Mouse (Mus musculus) urinary bladder, postnatal 14 days (tissue): ENCODE data around the gene Tmem161a.

Source experiments
- DNase-seq: peaks from one replicate; pipeline ENCODE4 v3.0.0; 2021; ENCODE audit warnings: low spot score

Gene Tmem161a

DNA sequence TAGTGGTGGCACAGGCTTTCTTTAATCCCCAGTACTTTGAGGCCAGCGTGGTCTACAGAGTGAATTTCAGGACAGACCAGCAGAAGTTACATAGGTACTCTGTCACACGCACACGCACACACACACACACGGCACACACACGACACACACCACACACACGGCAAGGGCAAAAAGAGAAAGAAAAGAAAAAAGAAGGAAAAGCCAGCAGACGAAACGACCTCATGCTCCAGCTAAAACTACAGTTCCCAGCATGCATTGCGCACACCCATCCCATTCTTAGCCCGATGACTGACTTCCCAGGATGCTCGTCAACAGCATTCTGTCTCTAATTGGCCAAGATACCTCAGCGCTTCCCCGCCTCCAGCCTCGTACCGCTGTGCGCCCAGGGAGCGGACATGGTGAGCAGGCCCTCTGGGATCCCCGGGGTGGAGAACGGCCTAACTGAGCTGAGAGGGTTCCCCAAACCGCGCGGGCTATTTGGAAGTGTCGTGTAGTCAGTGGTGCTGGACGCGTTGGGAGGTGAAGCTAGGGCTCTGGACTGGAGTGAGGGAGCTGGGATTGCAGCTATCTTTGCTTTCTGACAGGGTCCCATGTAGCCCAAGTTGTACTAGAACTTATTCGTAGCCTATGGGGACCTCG is at the start of gene Tmem161a:
TSS of gene Tmem161a (plus strand) at position 314 of the 639 bp plus-strand sequence.
- peak; percentile 91 for DNase-seq

DNA sequence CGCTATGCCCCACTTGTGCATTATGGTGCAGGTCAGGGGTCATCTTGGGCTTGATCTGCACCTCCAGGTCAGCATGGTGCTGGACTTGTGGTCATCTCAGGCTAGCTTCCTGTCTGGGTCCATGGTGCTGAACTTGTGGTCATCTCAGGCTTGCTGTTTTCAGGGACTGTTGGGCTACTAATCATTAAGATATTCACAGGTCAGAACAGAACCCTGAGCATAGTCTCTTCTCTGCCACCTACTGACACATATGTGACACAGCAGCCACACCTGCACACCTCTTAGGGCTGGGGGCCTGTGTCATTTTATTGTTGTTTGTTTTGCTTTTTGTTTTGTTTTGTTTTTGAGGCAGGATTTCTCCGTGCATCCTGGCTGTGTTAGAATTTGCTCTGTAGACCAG is 49.3 kb upstream of the Tmem161a start:
- no peak for DNase-seq

DNA sequence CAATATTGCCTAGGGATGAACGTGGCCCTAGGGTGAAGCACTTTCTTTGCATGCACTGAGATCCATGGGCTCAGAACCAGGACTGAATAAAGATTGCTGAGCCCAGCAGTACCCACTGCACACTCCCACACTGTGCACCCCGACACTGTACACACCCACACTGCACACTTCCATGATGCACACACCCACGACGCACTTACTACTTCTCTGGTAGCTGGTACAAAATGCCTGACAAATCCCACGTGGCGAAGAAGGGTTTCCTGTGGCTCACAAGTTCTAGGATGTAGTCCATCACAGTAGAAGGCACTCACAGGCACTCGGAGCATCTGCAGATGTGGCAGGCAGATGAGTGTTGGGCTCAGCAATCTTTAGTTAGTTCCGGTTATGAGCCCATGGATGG is 47.2 kb upstream of the Tmem161a start:
- no peak for DNase-seq

DNA sequence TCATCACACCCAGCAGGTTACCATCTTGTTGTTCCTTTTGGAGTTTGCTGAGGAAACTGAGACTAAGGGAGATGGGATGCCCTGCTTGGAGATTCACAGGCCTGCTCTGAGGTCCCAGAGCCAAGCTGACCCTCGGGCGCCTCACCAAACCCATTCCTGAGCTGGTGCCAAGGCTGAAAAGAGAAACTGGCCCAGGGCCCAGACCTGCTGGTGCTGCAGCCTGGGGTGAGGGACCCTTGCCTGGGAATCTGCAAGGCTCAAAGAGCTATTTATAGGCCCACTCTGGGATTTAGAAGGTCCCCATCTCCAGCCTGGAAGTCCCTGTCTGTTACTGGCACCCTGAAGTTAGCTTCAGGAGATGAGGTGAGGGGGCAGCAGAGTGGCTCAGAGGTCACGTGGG is 43.7 kb upstream of the Tmem161a start:
- peak; percentile 30 for DNase-seq

DNA sequence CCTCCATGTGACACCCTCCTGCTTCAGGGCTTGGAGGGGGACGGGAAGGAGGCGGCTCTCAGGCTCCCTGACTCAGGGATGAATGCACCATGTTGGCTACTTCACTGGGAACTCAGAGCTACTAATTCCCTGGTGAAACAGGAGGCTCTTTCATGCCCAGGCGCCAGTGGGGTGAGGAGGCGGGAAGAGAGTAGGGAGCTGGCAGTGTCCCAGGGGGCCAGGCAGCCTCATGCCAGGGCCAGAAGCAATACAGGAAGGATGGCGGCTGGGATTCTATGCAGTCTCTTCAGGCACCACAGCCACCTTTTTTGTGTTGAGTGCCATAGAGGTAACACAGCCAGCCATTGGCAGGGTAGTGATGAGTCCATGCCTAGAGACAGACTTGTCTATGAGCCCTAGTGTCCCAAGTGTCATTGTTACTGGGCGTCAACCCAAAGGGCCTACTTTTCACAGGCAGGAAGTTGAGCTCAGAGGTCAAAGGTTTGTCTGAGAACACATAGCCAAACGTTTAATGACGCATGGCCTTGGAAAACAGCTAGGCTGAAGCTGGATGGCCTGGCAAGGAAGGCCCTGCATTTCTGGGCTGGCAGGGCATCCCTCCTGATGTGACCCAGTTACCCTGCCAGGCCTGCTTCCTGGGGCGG is 42.7 kb upstream of the Tmem161a start:
- DNase-seq, result peak; percentile 12

DNA sequence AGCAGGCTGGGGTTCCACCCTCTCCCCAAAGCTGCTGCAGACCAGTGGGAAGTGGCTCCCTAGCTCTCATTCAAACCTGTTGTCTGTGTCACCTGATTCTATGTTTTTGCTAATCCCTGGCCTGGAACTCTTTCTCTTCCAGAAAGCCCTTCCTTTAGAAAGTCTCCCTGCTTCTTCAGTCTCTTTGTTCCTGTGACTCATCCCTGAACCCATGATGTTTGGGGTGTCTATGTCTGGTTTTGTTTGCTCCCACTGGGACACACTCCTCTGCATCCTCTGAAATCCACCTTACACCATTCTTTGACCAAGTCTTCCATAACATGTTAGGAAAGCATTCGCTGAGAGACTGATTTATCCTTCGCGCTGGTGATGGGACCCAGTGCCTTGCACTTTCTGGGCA is 42.1 kb upstream of the Tmem161a start:
- no peak for DNase-seq

DNA sequence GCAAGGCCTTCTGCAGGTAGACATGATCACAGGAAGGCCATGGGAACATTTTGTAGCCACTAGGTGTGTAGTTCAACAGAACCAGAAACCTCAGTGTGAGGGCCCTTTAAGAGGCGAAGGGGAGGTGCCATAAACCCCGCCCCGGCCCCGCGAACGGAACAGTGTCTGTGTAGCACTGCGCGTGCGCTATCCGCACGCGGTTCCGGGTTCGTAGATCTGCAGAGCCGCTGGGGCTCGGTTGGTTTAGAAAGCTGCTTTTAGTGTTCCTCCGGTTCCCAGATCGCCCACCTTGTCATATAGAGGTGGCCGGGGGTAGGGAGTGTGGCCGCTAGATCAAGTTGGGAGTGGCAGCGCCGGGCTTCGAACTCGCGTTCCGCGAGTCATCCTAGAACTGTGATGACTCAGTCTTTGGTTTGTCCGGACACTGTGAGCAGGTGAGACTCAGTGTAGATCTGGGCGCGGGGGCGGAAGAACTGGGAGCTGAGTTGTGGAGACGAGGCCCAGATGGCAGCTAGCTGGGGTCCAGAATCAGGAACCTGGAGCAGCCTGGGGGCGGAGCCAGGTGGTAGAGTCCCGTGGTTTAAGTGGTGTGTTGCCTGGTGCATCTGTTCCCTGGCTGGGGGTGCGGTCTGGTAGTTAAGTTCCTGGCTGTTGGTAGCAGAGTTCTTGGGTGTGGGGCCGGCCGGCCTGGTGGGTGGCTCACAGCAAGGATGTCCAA is 40.8 kb upstream of the Tmem161a start, which contains the start of gene Nr2c2ap:
TSS of gene Nr2c2ap (plus strand) at position 168 of the 718 bp plus-strand sequence.
- DNase-seq, result peak; percentile 85

DNA sequence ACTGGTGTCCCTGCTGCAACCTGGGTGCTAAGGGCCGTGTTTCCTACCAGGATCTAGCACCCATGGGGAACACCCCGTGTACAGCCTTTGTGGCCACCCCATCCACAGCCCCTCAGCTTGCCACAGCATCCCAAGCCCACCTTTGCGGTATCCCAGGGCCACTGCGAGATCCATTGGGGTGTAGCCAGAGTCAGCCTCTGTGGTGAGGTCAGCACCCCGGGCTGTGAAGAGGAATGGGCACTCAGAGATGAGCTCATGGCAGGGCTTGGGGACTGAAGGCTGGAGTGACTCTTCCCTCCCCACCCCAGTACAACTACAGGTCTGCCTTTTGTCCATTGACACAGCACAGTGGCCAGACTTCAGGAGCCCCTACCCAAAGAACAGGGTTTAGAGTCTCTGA is 38.1 kb upstream of the Tmem161a start:
- no peak for DNase-seq

DNA sequence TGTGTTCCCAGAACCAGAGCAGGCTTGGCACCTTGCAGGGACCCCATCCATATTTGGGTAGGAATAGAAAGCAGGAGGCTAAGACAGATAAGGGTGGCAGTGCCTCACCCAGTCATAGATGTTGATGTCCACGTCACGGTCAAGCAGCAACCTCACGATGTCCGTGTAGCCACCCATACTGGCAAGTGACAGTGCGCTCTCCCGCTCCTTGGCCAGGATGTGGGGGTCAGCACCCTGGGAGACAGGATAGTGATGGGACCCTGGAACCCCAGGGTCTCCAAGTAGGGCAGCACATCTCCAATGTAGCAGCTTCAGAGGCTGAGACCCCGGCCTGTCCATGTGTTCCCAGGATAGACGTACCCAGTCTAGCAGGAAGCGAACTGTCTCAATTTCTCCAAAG is 37.2 kb upstream of the Tmem161a start:
- DNase-seq, result no peak

DNA sequence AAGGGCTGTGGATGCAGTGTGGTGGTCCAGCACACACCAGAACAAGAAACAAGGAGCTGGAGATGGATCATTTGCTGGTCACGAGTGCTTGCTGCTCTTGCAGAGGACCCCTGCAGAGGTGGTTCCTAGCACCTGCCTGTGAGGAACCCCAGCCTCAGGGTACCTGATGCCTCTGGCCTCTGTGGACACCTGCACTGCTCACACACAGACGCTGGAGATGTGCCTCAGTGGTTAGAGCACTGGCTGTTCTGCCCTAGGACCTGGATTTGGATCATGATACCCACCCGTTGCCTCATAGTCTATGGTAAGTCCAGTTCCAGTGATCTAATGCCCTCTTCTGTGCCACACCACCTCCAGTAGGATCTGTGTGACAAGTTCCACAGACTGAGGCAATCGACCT is 35.6 kb upstream of the Tmem161a start:
- no peak for DNase-seq

DNA sequence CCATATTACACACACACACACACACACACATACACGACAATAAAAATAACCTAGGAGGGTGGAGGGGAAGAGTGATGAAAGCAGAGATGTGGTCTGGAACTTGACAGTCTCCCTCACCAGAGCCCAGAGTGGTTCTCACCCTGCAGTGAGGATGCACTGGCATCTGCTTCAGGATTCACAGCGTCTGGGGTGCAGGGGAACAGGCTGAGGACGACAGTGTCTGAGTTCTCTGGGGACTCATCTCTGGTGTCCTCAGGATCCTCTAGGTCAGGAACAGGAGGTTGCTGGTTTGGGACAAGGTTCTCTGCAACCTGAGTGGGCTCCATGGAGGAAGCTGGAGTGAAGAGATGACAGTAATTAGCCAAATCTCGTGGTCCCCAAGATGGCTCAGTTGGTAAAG is 34.3 kb upstream of the Tmem161a start:
- no peak for DNase-seq

DNA sequence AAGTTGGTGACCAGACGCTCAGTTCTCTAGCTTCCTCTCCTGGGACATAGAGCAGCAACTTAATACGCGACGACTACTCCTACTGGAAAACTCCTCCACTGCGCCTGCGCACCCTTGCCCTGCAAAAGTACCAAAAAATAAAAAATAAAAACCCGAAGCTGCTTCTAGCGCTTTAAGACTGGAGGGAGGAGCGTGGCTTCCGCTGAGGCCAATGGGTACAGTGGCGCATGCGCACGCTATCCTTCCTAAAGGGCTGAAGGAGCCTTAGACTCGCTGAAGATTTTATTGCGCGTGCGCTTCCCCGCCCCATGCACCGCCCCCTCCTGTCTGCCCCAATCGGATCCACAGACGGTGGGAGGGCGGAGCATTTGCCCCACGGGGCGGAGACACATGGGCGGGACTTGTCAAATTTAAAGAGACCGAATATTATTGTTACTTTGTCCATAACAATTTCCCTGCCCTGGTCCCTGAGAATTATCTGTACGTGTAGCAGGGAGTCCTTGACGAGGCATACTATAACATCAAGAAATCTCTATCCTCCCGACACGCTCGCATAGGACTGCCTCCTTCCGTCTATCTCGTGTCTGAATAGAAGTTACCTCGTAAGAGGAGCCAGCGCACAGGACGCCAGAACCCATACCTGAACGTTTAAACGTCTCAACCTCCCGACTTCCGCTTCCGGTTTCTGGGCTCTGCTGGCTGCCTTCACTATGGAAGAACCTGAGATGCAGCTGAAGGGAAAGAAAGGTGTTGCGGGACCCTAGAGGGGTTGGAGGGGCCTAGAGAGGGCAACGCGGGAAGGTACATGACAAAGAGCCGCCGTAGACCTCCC is 32.9 kb upstream of the Tmem161a start, which contains the start of the genes Rfxank, Borcs8 and Mef2b:
TSS of gene Rfxank (minus strand) at position 129 of the 832 bp plus-strand sequence.
TSS of gene Borcs8 (plus strand) at position 474 of the 832 bp plus-strand sequence.
TSS of gene Mef2b (plus strand) at position 686 of the 832 bp plus-strand sequence.
- DNase-seq, result peak; percentile 99

DNA sequence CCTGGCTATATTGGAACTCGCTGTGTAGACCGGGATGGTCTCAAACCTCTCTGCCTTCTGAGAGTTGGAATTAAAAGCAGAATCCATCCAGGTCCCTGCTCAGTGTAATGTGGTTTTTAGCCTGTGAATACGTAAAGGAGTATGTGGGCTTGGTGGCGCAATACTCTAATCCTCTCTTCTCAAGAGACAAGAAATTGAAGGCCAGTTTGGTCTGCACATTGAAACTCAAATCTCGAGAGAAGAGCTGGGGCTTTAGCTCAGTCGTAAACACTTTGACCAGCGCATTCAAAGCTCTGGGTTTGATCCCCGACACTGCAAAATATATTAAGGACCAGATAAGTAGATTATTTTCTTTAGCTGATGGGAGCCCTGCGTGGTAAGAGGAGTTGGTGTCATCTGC is 32.2 kb upstream of the Tmem161a start:
- DNase-seq, result no peak

DNA sequence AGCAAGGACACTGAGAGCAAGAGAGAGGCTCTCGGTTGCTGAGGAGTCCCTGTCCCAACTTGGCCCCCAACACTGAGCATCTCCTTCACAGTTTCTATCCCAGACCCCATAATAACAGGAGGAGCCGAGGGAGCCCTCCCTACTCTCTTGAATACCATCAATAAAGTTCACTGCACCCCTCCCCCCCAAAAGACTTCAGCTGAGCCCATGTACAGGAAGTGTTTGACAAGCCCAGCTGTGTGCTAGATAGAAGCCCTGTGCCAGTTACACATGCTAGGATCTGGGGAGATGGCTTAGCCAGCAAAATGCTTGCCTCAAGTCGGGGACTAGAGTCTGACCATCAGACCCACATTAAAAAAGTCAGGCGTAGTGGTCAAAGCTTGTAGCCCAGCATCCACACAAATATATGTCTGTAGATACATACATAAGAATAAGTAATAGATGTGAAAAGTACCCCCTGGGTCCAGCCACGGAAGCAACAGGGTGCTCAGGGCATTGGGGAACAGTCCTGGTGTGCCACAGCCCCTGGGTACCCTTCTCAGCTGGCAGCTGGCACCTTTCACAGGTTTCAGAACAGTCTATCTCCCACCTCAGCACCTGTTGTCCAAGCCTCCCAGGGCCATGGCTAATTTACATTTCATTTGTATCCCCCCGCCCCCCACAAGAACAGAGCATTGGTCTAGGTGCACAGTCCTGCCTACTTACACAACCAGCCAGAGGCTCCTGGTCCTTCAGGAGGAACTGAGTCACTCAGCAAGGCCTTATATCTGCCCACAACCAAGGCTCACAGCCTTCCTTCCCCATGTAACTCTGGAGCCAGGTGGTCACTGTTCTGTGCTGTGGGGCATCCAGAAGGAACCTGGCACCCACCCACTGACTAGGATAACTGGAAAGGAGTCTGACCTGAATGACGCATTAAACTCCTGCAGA is 24.2 kb upstream of the Tmem161a start:
- no peak for DNase-seq

DNA sequence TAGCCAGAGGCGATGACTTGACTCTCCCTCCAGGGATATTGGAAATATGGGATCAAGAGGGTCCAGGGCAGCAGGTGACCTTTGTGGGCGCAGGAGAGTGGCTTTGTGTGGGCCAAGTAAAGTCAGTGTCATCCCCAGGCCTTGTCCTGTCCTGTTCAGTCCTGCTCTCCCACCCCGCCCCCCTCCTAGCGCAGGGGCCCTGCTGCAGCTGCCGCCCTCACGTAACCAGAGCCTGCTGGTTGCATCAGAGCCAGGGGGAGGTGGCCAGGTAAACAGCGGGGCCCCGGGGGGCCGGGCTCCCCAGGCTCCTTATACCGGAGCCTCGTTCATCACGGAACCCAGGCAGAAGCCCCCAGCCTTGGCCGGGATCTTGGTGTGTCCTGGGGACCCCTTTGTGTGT is 22.0 kb upstream of the Tmem161a start:
- no peak for DNase-seq

DNA sequence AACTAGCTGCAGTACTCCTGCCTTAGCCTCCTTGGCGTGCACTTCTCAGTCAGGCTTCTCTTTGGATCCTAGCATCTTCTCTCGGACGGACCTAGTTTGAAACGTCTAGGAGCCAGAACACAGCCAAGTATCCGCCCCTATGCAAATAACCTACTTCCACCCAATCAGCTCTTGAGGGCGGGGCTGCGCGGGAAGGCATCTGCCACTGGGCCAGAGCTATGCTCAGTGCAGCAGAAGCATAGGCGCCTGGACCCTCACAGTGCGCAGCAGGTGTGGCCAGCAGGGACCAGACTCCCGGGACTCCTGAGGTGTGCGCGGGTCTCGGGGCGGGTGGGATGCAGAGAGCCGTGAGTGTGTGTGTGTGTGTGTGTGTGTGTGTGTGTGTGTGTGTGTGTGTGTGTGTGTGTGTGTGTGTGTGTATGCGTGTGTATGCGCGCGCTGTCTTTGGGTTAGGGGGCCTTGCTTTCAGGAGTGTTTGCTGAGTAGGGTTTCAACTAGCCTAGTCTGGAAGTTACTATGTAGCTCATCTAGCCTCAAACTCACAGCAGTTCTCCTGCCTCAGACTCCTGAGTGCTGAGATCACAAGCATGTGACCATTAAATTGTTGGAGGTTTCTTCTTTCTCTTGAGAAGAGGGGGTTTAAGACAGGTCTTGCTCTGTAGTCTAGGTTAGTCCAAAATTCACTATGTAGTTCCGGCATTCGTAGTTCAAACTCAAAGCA is 19.5 kb upstream of the Tmem161a start:
- DNase-seq, result peak; percentile 80

DNA sequence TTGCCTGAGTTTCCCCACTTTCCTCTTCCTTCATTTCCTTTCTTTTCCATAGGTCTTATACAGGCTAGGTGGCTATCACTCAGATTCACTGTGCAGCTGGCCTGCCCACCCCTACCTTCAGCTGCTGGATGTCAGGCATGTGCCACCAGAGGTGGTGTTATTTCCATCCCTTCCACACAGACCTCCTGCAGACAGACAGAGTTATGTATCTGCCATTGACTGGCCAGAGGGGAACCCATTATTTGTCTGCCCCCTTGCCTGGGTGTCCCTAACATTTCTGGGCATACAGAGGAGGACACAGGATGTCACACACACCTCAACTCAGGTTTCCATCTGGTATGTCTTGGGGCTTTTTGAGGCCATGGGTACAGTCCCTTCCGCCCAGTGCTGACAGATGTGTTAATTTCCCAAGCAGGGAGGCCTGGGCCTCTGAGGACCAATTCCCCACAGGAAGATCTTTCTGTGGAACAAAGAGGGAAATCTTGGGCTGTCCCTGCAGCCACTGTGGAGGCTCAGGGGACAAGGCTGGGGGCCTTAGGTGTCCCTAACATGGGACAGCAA is 14.8 kb upstream of the Tmem161a start:
- no peak for DNase-seq

DNA sequence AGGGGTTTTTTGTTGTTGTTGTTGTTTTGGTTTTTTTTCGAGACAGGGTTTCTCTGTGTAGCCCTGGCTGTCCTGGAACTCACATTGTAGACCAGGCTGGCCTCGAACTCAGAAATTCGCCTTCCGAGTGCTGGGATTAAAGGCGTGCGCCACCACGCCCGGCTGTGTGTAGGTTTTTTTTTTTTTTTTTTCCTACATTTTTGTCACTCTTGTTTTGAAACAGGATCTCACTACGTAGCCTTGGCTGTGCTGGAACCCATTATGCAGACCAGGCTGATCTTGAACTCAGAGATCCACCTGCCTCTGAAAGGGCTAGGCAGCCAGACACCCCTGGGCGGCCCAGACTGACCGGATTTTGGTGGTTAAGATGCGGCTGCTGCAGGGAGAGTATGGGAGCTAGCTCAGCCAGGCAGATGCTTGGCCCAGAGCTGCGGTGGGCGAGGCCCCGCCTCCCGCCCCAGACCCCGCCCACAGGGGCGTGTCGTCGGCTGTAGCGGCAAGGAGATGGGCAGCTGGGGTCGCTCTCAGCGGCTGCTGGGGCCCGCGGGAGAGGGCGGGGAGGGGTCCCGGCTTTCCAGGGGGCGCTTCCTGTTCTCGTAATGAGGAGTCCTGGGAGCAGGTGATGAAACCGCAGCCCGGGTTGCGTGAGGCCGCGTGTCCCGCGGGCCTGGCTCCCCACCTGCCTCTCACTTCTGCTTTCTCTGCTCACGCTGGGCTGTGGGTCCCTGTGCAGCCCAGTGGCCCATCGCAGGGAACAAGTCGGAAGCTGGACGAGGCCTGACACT is 13.9 kb upstream of the Tmem161a start:
- peak; percentile 68 for DNase-seq

DNA sequence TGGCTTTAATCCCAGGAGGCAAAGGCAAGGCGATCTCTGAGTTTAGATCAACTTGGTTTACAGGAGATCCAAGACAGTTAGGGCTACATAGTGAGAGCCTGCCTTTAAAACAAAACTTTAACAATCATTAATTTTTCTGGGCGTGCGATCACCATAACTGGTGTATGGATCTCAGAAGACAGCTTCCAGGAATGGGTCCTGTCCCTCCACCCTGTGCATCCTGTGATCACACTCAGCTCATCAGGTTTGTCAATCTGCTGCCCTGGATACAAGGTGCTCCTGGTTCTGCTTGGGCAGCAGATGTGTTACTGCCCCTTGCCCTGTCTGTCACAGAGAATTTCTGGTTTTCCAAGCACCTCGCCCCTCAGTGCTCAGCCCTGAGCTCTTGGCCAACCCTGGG is 12.9 kb upstream of the Tmem161a start:
- no peak for DNase-seq
